Mouse (Mus musculus) liver, postnatal 0 days (tissue): ENCODE results near the gene Ppargc1a.

Source experiments
- CTCF ChIP-seq: sonication (generic); IDR thresholded peaks from 2 replicates; pipeline ENCODE4 v1.5.1; 2016; ENCODE audit warnings: antibody characterized with exemption, low read depth
- EP300 ChIP-seq: IDR thresholded peaks from 2 replicates; pipeline ENCODE4 v1.6.1; 2016; ENCODE audit warnings: antibody characterized with exemption, low read depth, mild to moderate bottlenecking

- TF ChIP-seq EP300 (no peak), CTCF (no peak)
These were observed 44.5 kb upstream of the Ppargc1a start for GRCm38 (mm10) chr5:51612049-51612448.
